Mouse (Mus musculus) limb, embryonic 14.5 days (tissue): ENCODE results near the gene Trf. TPM values are rescaled to one million over a fixed set of nuclear protein-coding genes. Genes with fewer than 3 reads are reported as not detected.
"Not testable (repeated sequence)": the region's sequence is repeated elsewhere in the genome, so short reads cannot be mapped to it uniquely, and the experiment has no call there.

ENCODE experiments used
- ATAC-seq: fragments of 200-750 bp; cut with Nextera tagmentation; 2 replicates; pipeline ENCODE4 v1.8.0; 2017; ENCODE audit warnings: low read depth, moderate number of reproducible peaks, moderate TSS enrichment; ENCODE audit not compliant: low FRiP score
- DNase-seq: peaks from one replicate; pipeline ENCODE4 v3.0.0-alpha.2; 2015; ENCODE audit warnings: low spot score
- H3K27ac ChIP-seq: fragments of 300-500 bp; sonication (generic); replicated peaks from 2 replicates; pipeline ENCODE4 v1.5.1; 2014; ENCODE audit warnings: low read depth, mild to moderate bottlenecking, low read length, moderate library complexity, mixed read lengths
- H3K27me3 ChIP-seq: fragments of 300-500 bp; sonication (generic); 2 replicates; pipeline ENCODE4 v1.6.1; 2014; ENCODE audit warnings: low read length, mixed read lengths; ENCODE audit not compliant: control insufficient read depth, insufficient read depth
- H3K36me3 ChIP-seq: fragments of 300-500 bp; sonication (generic); 2 replicates; pipeline ENCODE4 v1.6.1; 2014; ENCODE audit warnings: mild to moderate bottlenecking, low read length, moderate library complexity, mixed read lengths; ENCODE audit not compliant: control insufficient read depth, insufficient read depth
- H3K4me1 ChIP-seq: fragments of 300-500 bp; sonication (generic); 2 replicates; pipeline ENCODE4 v1.6.1; 2014; ENCODE audit warnings: antibody characterized with exemption, low read length, mixed read lengths; ENCODE audit not compliant: control insufficient read depth, insufficient read depth
- H3K4me2 ChIP-seq: fragments of 300-500 bp; sonication (generic); replicated peaks from 2 replicates; pipeline ENCODE4 v1.6.1; 2014; ENCODE audit warnings: low read depth, mild to moderate bottlenecking, low read length, moderate library complexity; ENCODE audit not compliant: severe bottlenecking
- H3K4me3 ChIP-seq: fragments of 300-500 bp; sonication (generic); replicated peaks from 2 replicates; pipeline ENCODE4 v1.5.1; 2014; ENCODE audit warnings: low read length
- H3K9ac ChIP-seq: fragments of 300-500 bp; sonication (generic); 2 replicates; pipeline ENCODE4 v1.6.1; 2014; ENCODE audit warnings: mild to moderate bottlenecking, low read depth, low read length, moderate library complexity; ENCODE audit not compliant: severe bottlenecking
- H3K9me3 ChIP-seq: fragments of 300-500 bp; sonication (generic); 2 replicates; pipeline ENCODE4 v1.6.1; 2016; ENCODE audit warnings: low read length; ENCODE audit not compliant: control insufficient read depth
- POLR2A ChIP-seq: fragments of 200-500 bp; IDR thresholded peaks from 2 replicates; pipeline ENCODE4 v1.8.0; 2012; ENCODE audit warnings: inconsistent platforms, mild to moderate bottlenecking, moderate library complexity, borderline replicate concordance; ENCODE audit not compliant: insufficient read depth, insufficient read length; ENCODE audit errors: extremely low read depth
- WGBS: fragments of 180-500 bp; shearing (Covaris S2); extraction: QIAGEN DNeasy Blood & Tissue Kit; methylation state at CpG from one replicate; pipeline ENCODE4 v1.1.7; 2014; 5-methylcytosine and 5-hydroxymethylcytosine counted together
- polyA plus RNA-seq, 2 experiments: library from polyadenylated mRNA; depleted of rRNA in 1 of 2; stranded (reverse) in 1 of 2; unstranded in 1 of 2; fragments of >200 nt; fragmentation: Nextera tagmentation in 1 of 2; extraction: Ambion mirVana in 1 of 2; gene quantifications; 2 replicates each; pipeline versions ENCODE4 v1.2.1 to v1.2.3; 2012 to 2014

The Trf gene
- polyA plus RNA-seq, 2 experiments: 20.4 to 25.4 TPM

- TF ChIP-seq POLR2A: no peak
- peaks cover 8% of the 10 kb centered on the region for H3K4me1 ChIP-seq
- no peaks in the 10 kb centered on the region for H3K27me3 ChIP-seq
- no peak overlapping the region for H3K4me3 ChIP-seq
- no peak overlapping the region for H3K9ac ChIP-seq
- ATAC-seq: no peak
- H3K36me3 ChIP-seq: no peaks in the 10 kb centered on the region
- no peak overlapping the region for H3K4me2 ChIP-seq
- no peak overlapping the region for H3K27ac ChIP-seq
- no peaks in the 10 kb centered on the region for H3K9me3 ChIP-seq
- WGBS: 90% methylated on average over 7 of the region's 7 CpGs
- DNase-seq: no peak
Measured at GRCm38 (mm10) chr9:103175692-103176091, 54.6 kb downstream of the Trf start.

- Histone ChIP-seq H3K36me3 (no peaks in the 10 kb centered on the region), H3K9ac (no peak overlapping the region), H3K27me3 (no peaks in the 10 kb centered on the region), H3K4me1 (peaks cover under 1% of the 10 kb centered on the region; the same call in 1 of the 2 replicates), H3K9me3 (no peaks in the 10 kb centered on the region), H3K4me3 (no peak overlapping the region), H3K4me2 (no peak overlapping the region), H3K27ac (no peak overlapping the region)
- TF ChIP-seq POLR2A: no peak
- no peak for ATAC-seq
- WGBS: 59% methylated on average over 6 of the region's 6 CpGs
- no peak for DNase-seq
Measured at GRCm38 (mm10) chr9:103174771-103175519, 55.3 kb downstream of the Trf start.

GRCm38 (mm10) chr9:103168771-103169170 is 61.5 kb downstream of the Trf start:
- Histone ChIP-seq H3K27me3 (no peaks in the 10 kb centered on the region), H3K9me3 (no peaks in the 10 kb centered on the region), H3K36me3 (no peaks in the 10 kb centered on the region), H3K4me3 (no peak overlapping the region), H3K4me1 (no peaks in the 10 kb centered on the region), H3K9ac (no peak overlapping the region), H3K27ac (no peak overlapping the region), H3K4me2 (no peak overlapping the region)
- 45% methylated on average over 7 of the region's 7 CpGs for WGBS
- no peak for TF ChIP-seq POLR2A
- ATAC-seq (no peak), DNase-seq (no peak)

- TF ChIP-seq POLR2A: no peak
- Histone ChIP-seq H3K27ac (no peak overlapping the region), H3K36me3 (no peaks in the 10 kb centered on the region), H3K9ac (no peak overlapping the region), H3K27me3 (no peaks in the 10 kb centered on the region), H3K4me3 (no peak overlapping the region), H3K4me2 (no peak overlapping the region), H3K9me3 (no peaks in the 10 kb centered on the region), H3K4me1 (no peaks in the 10 kb centered on the region)
- DNase-seq: no peak
- WGBS: 88% methylated on average over 6 of the region's 6 CpGs
- ATAC-seq: no peak
Measured at GRCm38 (mm10) chr9:103168046-103168445, 62.2 kb downstream of the Trf start.

- ATAC-seq: no peak
- H3K27me3 ChIP-seq: no peaks in the 10 kb centered on the region
- H3K9me3 ChIP-seq: no peaks in the 10 kb centered on the region
- no peak for DNase-seq
- no peak overlapping the region for H3K4me2 ChIP-seq
- no peak overlapping the region for H3K27ac ChIP-seq
- no peaks in the 10 kb centered on the region for H3K4me1 ChIP-seq
- H3K9ac ChIP-seq: no peak overlapping the region
- WGBS: 71% methylated on average over 15 of the region's 15 CpGs
- H3K36me3 ChIP-seq: no peaks in the 10 kb centered on the region
- no peak overlapping the region for H3K4me3 ChIP-seq
- no peak for TF ChIP-seq POLR2A
Measured at GRCm38 (mm10) chr9:103163806-103164205, 66.4 kb downstream of the Trf start.

- 83% methylated on average over 7 of the region's 7 CpGs for WGBS
- H3K27ac ChIP-seq, ATAC-seq, H3K4me2 ChIP-seq, H3K4me3 ChIP-seq, DNase-seq, H3K9ac ChIP-seq, H3K36me3 ChIP-seq, H3K4me1 ChIP-seq, H3K27me3 ChIP-seq, H3K9me3 ChIP-seq: not testable (repeated sequence)
Measured at GRCm38 (mm10) chr9:103155158-103155557, 75.1 kb downstream of the Trf start.
